Mouse (Mus musculus) heart, embryonic 10.5 days (tissue): ENCODE results near the gene Plcd1. TPM values are rescaled to one million over a fixed set of nuclear protein-coding genes. Genes with fewer than 3 reads are reported as not detected.

ENCODE experiments used
- DNase-seq: peaks from one replicate; pipeline ENCODE4 v3.0.0-alpha.2; 2017; ENCODE audit warnings: low spot score
- H3K27ac ChIP-seq: fragments of 300-500 bp; sonication (generic); 2 replicates; pipeline ENCODE4 v1.5.1; 2016; ENCODE audit warnings: mild to moderate bottlenecking
- H3K27me3 ChIP-seq: fragments of 300-500 bp; sonication (generic); 2 replicates; pipeline ENCODE4 v1.6.1; 2016; ENCODE audit warnings: mild to moderate bottlenecking; ENCODE audit not compliant: poor library complexity, insufficient read depth, severe bottlenecking
- H3K36me3 ChIP-seq: fragments of 300-500 bp; sonication (generic); 2 replicates; pipeline ENCODE4 v1.6.1; 2016; ENCODE audit warnings: mild to moderate bottlenecking, moderate library complexity
- H3K4me1 ChIP-seq: fragments of 300-500 bp; sonication (generic); 2 replicates; pipeline ENCODE4 v1.6.1; 2016; ENCODE audit warnings: mild to moderate bottlenecking
- H3K4me3 ChIP-seq: fragments of 300-500 bp; sonication (generic); 2 replicates; pipeline ENCODE4 v1.5.1; 2016; ENCODE audit warnings: mild to moderate bottlenecking, moderate library complexity
- H3K9me3 ChIP-seq: fragments of 300-500 bp; sonication (generic); 2 replicates; pipeline ENCODE4 v1.6.1; 2016; ENCODE audit warnings: mild to moderate bottlenecking, moderate library complexity
- WGBS: fragments of 180-500 bp; shearing (Covaris S2); methylation state at CpG from one replicate; pipeline ENCODE4 v1.1.7; 2016; 5-methylcytosine and 5-hydroxymethylcytosine counted together
- polyA plus RNA-seq: library from polyadenylated mRNA; unstranded; fragments of >200 nt; fragmentation: Nextera tagmentation; extraction: Ambion mirVana; gene quantifications from 2 replicates; pipeline ENCODE4 v1.2.1, GENCODE M21; 2016

Plcd1 gene
- polyA plus RNA-seq, 1 experiment from 2014 or later, result 18.6 TPM

DNA sequence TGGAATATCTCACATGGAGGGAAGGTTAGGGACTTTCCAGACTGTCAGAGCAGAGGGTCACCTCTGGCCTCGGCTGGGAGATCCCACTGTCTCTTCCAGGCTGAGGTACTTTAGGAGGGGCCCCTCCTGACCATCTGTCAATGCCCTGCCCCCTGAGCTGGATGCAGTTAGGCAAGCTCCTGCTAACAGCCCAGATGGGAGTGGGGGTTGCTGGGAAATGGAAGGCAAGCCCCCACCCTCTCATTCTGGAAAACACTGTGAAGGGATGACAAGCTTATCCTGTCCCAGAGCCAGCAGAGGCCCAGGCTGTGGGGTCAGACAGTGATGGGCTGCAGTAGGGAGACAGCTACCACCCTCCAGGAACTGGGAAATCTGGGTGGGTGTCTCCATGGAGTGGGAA is 6.9 kb downstream of the Plcd1 start:
- 26% methylated on average over 1 of the region's 1 CpGs for WGBS
- Histone ChIP-seq H3K4me3 (0 out of 2 replicates have a peak overlapping the region, but pooled peaks have one; percentile 5), H3K27me3 (peaks cover 18% of the 10 kb centered on the region), H3K36me3 (peaks cover 3% of the 10 kb centered on the region; the same call in 1 of the 2 replicates), H3K9me3 (no peaks in the 10 kb centered on the region), H3K27ac (peak overlapping the region; percentile 67; the same call in 1 of the 2 replicates), H3K4me1 (peaks cover 66% of the 10 kb centered on the region)
- DNase-seq, result no peak

DNA sequence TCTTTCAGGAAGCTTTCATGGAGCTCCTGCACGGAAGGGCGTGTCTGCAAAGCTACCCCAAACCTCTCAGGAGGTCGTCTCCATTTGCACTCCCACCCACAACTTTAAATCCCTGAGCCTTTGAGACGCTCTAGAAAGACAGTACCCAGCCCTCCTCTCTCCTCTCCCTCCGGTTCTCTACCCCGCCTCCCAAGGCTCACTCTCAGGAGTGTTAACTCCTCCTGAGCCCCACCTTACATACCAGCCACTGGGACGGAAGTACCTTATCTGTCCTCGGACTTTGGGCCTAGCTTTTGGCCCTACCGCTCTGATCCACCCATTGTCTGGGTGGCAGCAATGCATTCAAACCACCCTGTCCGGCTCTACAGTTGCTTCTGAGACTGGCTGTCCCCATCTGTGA is 9.3 kb downstream of the Plcd1 start:
- Histone ChIP-seq H3K4me3 (no peak overlapping the region), H3K9me3 (no peaks in the 10 kb centered on the region), H3K4me1 (peaks cover 72% of the 10 kb centered on the region), H3K27ac (0 out of 2 replicates have a peak overlapping the region, but pooled peaks have one; percentile 24), H3K27me3 (peaks cover 11% of the 10 kb centered on the region; the same call in 1 of the 2 replicates), H3K36me3 (peaks cover 19% of the 10 kb centered on the region)
- DNase-seq, result no peak
- 63% methylated on average over 10 of the region's 10 CpGs for WGBS

DNA sequence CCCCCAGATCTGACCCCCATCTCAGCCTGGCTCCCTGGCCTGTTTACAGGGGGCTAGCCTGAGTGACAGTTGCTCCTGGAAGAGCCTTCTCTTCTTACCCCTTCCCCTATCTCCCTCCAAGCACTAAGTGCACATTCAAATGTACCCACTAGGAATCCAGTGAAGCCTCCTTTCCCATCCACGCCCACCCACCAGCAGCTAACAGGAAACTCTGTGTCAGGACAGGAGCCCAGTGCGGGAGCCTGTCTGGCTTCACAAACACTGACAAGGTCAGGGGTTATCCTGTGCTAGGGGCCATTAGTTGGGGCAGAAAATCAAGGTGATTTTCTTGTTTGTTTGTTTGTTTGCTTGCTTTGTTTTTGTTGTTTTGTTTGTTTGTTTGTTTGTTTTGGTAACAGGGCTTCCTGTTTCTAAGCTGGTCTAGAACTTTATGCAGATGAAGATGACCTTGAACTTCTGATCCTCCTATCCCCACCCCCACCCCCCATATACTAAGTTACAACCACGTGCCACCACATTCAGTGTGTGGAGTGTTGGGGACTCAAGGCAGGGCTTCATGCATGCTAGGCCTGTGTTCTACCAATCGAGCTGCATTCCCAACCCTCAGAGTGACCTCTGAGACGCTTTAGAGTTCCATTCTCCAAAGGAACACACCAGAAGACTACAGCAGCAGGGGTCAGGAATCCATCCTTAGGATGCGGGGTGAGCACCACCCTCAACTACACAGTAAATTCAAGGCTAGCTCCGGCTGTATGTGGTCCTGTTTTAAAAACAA is 10.5 kb downstream of the Plcd1 start:
- 67% methylated on average over 7 of the region's 7 CpGs for WGBS
- H3K27me3 ChIP-seq, result peaks cover 11% of the 10 kb centered on the region; the same call in 1 of the 2 replicates
- no peak overlapping the region for H3K4me3 ChIP-seq
- DNase-seq, result no peak
- no peaks in the 10 kb centered on the region for H3K9me3 ChIP-seq
- H3K36me3 ChIP-seq, result peaks cover 26% of the 10 kb centered on the region
- H3K4me1 ChIP-seq, result peaks cover 62% of the 10 kb centered on the region
- H3K27ac ChIP-seq, result peak overlapping the region; percentile 78

DNA sequence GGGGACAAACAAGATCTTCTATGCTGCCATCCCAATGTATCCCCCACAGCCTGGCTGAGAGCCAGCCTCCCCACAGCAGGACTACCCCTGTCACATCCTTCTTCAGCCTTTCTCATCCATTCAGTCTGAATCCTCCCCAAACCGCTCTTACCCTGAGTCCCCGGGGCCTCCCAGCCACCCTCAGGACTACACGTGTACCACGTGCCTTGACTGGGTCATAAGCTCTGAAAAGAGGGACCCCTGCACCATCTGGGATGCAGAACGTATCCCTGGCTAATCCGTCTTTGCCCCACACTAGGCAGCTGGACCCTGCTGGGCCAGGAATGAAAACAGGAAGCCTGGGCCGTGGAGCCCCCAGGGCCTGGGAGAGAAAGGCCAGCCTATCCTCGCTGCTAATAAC is 11.3 kb downstream of the Plcd1 start:
- 23% methylated on average over 8 of the region's 8 CpGs for WGBS
- H3K4me1 ChIP-seq, result peaks cover 54% of the 10 kb centered on the region

DNA sequence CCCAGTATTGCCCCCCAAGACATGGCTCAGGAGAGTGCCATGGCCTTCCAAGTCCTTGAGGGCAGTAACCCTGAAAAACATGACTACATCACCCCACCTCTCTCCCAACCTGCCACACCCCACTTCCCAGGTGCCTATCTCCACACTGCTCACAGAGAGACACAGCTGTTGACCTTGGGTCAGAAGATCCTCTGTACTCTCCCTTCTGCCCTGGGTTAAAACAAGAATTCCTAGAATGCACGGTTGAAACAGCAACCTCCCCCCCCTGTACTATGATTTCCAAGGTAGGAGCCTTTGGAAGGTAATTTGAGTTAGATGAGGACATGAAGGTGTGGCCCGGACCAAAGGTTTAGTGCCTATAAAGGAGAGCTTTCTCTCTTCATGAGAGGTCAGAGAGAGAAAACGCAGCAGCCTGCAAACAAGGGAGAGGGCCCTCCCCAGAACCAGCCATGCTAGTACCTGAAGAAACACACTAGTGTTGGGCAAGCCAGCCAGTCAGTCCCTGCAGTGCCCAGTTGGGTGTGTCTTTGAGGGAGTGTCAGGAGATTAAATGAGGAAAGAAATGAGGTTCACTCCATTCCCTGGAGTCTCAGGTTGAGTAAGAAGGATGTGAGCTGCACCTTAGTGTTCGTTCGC is 13.1 kb downstream of the Plcd1 start:
- H3K27ac ChIP-seq, result no peak overlapping the region
- H3K27me3 ChIP-seq, result peaks cover 7% of the 10 kb centered on the region; the same call in 1 of the 2 replicates
- DNase-seq, result no peak
- H3K4me1 ChIP-seq, result peaks cover 43% of the 10 kb centered on the region
- no peak overlapping the region for H3K4me3 ChIP-seq
- H3K9me3 ChIP-seq, result no peaks in the 10 kb centered on the region
- 83% methylated on average over 5 of the region's 5 CpGs for WGBS
- peaks cover 39% of the 10 kb centered on the region for H3K36me3 ChIP-seq

More for the DNA sequence above, 11.3 kb downstream of the Plcd1 start:
- Histone ChIP-seq H3K27me3 (peaks cover 11% of the 10 kb centered on the region; the same call in 1 of the 2 replicates), H3K4me3 (no peak overlapping the region), H3K36me3 (peaks cover 26% of the 10 kb centered on the region), H3K9me3 (no peaks in the 10 kb centered on the region), H3K27ac (peak overlapping the region; percentile 78)
- no peak for DNase-seq

DNA sequence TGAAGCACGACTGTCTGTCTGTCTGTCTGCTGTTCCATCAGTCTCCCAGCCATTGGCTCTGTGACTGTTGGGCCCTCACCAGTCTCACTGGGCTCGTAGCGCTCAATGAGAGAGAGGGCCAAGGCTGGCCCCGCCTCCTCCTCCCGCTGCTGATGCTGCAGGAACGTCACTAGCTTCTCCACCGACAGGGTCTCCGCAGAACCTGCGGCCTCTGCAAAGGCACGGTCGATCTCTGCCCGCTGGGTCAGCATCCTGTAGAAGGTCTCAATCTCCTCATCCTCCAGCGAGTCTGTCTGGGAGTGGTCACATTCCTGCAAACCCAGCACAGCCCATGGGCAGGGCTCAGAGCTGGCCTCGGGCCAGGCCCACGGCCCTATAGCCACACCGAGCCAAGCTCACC is 17.6 kb downstream of the Plcd1 start:
- Histone ChIP-seq H3K4me3 (no peak overlapping the region), H3K27me3 (peaks cover 1% of the 10 kb centered on the region; the same call in 1 of the 2 replicates), H3K4me1 (peaks cover 27% of the 10 kb centered on the region), H3K27ac (no peak overlapping the region), H3K36me3 (peaks cover 59% of the 10 kb centered on the region), H3K9me3 (no peaks in the 10 kb centered on the region)
- 69% methylated on average over 16 of the region's 16 CpGs for WGBS
- DNase-seq, result no peak

DNA sequence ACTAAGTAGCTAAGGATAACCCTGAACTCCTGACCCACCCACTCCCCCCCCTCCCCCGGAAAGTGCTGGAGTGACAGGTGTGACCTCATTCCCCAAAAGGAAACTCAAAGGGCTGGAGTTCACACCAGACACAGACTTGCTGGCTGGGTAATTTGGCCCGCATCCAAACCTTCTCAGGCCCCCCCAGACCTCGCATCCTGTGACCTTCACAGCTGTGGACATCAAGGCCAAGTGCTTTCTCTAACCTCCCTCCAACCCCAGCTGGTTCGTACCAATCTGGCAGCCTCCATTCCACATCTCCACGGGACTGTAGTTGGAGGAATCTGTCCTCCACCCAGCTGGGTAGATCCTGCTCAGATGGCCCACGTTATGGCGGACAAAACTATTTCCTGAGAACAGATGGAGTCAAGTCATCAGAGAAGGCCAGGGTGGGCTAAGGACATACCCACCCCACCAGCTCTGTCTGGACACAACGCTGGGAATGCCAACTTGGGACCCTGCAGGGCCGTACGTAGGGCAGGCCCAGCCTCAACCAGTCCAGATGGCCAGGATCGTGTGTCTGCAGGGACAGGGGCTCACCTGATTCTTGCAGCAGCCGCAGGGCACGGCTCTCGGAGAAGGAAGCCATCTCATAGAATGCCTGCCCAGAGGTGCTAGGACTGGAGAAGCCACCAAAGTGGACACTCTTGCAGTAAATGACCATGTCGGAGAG is 20.0 kb downstream of the Plcd1 start:
- no peaks in the 10 kb centered on the region for H3K27me3 ChIP-seq
- H3K4me3 ChIP-seq, result no peak overlapping the region
- peaks cover 29% of the 10 kb centered on the region for H3K4me1 ChIP-seq
- no peaks in the 10 kb centered on the region for H3K9me3 ChIP-seq
- DNase-seq, result no peak
- peaks cover 48% of the 10 kb centered on the region for H3K36me3 ChIP-seq
- 0 out of 2 replicates have a peak overlapping the region, but pooled peaks have one; percentile 23 for H3K27ac ChIP-seq
- 82% methylated on average over 15 of the region's 15 CpGs for WGBS

DNA sequence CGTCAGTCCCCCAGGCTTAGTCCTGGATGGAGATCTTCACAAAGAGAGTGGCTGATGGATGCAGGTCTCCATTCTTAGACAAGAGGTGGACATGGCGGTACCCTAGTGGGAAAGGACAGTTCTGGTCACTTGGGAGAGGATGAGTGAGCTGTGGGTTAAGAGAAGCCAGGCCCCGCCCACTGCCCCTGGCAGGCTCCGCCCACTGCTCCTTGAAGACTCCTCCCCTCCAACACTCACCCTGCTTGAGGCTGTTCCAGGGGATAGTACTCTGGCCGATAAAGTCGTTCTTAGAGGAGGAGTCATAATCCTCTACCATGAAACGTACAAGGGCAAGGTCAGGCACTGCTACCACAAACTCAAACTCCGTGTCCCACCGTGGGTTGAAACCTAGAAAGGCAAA is 21.5 kb downstream of the Plcd1 start:
- WGBS, result 77% methylated on average over 9 of the region's 9 CpGs
- Histone ChIP-seq H3K4me3 (no peak overlapping the region), H3K9me3 (no peaks in the 10 kb centered on the region), H3K4me1 (peaks cover 29% of the 10 kb centered on the region), H3K27ac (no peak overlapping the region), H3K36me3 (peaks cover 42% of the 10 kb centered on the region), H3K27me3 (0 out of 2 replicates have a peak, but pooled peaks cover 1% of the 10 kb centered on the region)
- no peak for DNase-seq

DNA sequence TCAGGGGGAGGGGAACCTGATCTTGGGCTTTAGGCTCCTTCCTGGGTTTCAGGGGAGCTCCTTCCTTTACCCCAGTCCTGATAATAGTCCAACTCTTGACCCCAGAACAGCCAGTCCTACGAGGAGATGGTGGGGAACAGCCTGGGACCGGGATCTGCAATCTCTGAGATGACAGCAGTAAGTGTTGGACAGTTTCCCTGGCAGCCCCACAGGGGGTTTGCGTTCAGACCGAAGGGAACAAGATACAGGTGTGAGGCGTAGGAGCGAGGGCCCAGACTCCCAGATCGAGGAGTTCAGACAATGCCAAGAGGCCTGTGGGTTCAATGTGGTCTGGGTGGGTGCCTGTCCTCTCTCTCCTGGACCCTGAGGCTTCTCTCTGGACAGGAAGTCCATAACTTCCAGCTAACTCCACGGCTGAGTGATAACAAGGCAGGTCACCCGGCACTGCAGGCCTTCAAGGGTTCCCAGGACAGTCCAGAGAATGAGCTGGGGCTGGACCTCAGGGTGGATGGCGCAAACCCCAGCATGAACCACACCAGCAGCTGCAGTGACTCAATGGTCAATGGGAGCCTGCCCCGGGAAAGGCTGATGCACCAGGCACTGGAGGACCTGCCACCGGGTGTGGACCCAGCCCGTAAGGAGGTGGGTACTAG is 23.0 kb downstream of the Plcd1 start:
- no peak for DNase-seq
- 73% methylated on average over 13 of the region's 13 CpGs for WGBS
- H3K9me3 ChIP-seq, result no peaks in the 10 kb centered on the region
- peaks cover 21% of the 10 kb centered on the region for H3K4me1 ChIP-seq
- peaks cover 16% of the 10 kb centered on the region; the same call in 1 of the 2 replicates for H3K27me3 ChIP-seq
- no peak overlapping the region for H3K4me3 ChIP-seq
- H3K27ac ChIP-seq, result no peak overlapping the region
- peaks cover 31% of the 10 kb centered on the region for H3K36me3 ChIP-seq

DNA sequence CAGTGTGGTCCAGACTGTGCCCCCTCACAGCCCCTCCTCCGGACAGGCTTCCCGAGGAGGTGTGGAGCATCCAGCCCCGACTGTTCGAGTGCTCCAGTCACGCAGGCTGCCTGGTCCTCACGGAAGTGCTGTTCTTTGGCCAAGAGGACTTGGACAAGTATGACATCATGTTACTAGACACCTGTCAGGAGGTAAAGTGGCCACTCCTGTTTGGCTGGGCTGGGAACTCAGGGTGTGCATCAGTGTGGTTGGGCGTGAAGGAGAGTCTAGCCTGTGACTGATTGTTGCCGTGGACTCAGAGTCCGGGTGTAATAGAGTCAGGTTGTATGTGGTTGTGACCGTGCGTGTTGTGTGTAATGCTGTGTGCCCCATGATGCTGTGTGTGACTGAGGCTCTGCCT is 25.0 kb downstream of the Plcd1 start:
- Histone ChIP-seq H3K4me3 (no peak overlapping the region), H3K27me3 (peaks cover 22% of the 10 kb centered on the region; the same call in 1 of the 2 replicates), H3K27ac (no peak overlapping the region), H3K9me3 (no peaks in the 10 kb centered on the region), H3K4me1 (peaks cover 22% of the 10 kb centered on the region), H3K36me3 (peaks cover 18% of the 10 kb centered on the region)
- DNase-seq, result no peak
- 89% methylated on average over 11 of the region's 11 CpGs for WGBS

DNA sequence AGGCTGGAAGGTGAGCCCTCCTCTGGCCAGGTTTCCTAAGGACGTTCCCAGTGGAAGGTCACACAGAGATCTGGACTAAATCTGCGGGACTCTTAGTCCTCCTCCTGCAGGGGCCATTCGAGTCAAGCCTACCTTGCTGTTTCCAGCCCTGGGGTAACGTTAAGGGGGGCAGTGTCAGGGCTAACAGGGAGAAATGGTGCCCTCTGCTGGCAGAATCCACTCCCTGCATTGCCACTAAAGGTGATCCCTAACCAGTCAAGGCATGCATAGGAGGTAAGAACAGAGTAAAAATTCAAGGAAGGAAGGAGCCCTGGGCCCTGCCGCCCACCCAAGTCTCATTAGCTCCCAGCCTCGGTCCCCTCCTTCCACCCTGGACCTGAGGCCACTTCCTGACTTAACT is 25.7 kb downstream of the Plcd1 start:
- WGBS, result 4% methylated on average over 6 of the region's 6 CpGs
- peaks cover 19% of the 10 kb centered on the region for H3K4me1 ChIP-seq
- H3K27ac ChIP-seq, result no peak overlapping the region
- peaks cover 15% of the 10 kb centered on the region for H3K36me3 ChIP-seq
- H3K27me3 ChIP-seq, result peaks cover 23% of the 10 kb centered on the region; the same call in 1 of the 2 replicates
- DNase-seq, result no peak
- H3K9me3 ChIP-seq, result no peaks in the 10 kb centered on the region
- no peak overlapping the region for H3K4me3 ChIP-seq

DNA sequence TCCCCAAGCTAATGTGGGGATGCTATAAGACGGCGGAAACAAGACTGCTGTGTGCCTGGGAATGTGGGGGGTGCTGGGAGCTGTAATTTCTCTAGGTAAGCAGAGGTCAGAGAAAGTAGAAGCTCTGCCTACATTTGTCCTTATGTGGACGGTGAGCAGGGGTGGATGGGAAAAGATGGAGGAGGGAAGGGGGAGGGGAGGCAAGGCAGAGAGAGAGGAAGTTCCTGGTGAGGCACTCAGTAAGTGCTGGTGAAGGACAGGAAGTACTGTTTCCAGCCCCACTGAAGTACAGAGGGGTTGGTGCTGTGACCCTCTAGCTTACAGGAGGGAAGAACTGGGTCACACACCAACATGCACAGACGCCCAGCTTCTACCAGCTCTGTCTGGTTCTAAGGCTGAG is 29.0 kb downstream of the Plcd1 start:
- H3K36me3 ChIP-seq, result no peaks in the 10 kb centered on the region
- no peaks in the 10 kb centered on the region for H3K9me3 ChIP-seq
- peaks cover 40% of the 10 kb centered on the region; the same call in 1 of the 2 replicates for H3K27me3 ChIP-seq
- H3K4me1 ChIP-seq, result peaks cover 26% of the 10 kb centered on the region
- DNase-seq, result no peak
- 64% methylated on average over 4 of the region's 4 CpGs for WGBS
- no peak overlapping the region for H3K4me3 ChIP-seq
- H3K27ac ChIP-seq, result peak overlapping the region; percentile 10
